Mouse (Mus musculus): ENCODE results near the gene Znrf3. TPM values are rescaled to one million over a fixed set of nuclear protein-coding genes. Genes with fewer than 3 reads are reported as not detected.
"Not testable (repeated sequence)": the region's sequence is repeated elsewhere in the genome, so short reads cannot be mapped to it uniquely, and the experiment has no call there.

Gene Znrf3
- polyA plus RNA-seq (2014; fragmentation: Nextera tagmentation; extraction: Ambion mirVana) = 11.7 and 12.0 TPM in 2 replicates

DNA sequence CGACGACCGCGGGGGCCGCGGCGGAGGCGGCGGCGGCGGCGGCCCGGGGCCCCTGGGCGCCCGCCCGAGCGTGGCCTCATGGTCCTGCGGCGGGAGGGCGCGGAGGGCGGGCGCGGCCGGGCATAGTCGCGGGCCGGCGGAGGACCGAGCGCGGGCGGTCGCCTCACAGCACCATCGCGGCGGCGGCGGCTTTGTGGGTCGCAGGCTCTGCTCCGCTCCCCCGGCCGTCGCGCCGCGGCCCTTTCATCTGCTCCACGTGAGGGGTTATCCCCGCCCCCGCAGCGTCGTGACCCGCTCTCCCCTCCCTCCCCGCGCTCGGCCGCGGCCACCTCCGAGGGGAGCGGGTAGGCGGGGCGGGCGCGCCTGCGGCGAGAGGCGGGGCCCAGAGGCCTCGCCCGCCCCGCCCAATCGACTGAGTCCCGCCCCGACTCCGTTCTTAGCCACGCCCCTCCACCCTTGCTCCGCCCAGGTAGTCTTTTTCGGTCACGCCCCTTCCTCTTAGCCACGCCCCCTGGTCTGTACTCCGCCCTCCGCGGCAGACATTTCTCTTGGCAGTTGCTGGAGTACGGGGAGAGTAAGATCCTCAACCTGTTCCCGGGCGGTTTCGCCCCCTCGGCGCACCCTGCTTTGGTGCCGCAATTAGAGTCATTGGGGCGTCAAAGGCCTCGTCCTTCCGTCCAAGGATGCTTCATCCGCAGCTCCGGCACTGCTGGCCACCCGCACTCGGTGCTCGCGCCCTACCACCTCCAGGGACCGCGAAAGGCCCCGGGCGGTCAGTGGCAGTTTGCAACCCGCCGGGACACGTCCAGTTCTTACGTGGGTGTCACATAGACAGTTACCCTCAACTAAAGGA, at the start of gene Znrf3:
Gene Znrf3 (minus strand): TSS at position 249 of the 853 bp plus-strand sequence.
- WGBS = 1% methylated on average over 63 of the region's 106 CpGs
- peak within 1 kb of the TSS; percentile 90 for H3K4me3 ChIP-seq (ENCODE audit: low read depth, low read length)
- no peaks in the 10 kb centered on the region for H3K27me3 ChIP-seq (ENCODE audit: control insufficient read depth, insufficient read depth, low read length)
- H3K27ac ChIP-seq (replicated peaks; ENCODE audit: low read depth, low read length) = peak within 1 kb of the TSS; percentile 38
- H3K36me3 ChIP-seq (replicated peaks; ENCODE audit: control insufficient read depth, insufficient read depth, low read depth, low read length) = no peaks in the 10 kb centered on the region
- ATAC-seq (replicated peaks; ENCODE audit: insufficient number of reproducible peaks, low FRiP score, low TSS enrichment, low read depth) (peak; percentile 91), DNase-seq (ENCODE audit: low spot score) (peak; percentile 98)
- H3K4me1 ChIP-seq (ENCODE audit: control insufficient read depth, insufficient read depth, low read length) = no peaks in the 10 kb centered on the region
- H3K9ac ChIP-seq (replicated peaks; ENCODE audit: low read length) = peak within 1 kb of the TSS; percentile 83
- no peaks in the 10 kb centered on the region for H3K9me3 ChIP-seq (replicated peaks; ENCODE audit: control insufficient read depth, low read length)
- peak within 1 kb of the TSS; percentile 90 for H3K4me2 ChIP-seq (ENCODE audit: low read depth, low read length)

DNA sequence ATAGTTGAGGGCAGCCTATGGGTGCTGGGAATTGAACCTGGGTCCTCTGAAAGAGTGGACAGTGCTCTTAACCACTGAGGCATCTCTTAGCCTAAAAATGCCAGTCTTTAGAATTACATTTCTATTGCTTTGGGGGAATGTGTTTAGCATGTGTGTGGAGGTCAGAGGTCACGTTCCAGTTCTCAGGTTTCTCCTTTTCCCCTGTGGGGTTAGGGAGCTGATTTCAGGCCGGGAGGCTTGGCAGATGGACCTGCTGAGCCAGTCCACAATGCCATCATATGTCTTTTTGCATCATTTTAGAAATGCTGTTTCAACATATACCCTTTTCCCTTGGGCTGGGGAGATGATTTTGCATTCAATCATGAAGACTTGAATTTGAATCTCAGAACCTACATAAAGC, 49.2 kb upstream of the Znrf3 start:
- 21% methylated on average over 2 of the region's 2 CpGs for WGBS

DNA sequence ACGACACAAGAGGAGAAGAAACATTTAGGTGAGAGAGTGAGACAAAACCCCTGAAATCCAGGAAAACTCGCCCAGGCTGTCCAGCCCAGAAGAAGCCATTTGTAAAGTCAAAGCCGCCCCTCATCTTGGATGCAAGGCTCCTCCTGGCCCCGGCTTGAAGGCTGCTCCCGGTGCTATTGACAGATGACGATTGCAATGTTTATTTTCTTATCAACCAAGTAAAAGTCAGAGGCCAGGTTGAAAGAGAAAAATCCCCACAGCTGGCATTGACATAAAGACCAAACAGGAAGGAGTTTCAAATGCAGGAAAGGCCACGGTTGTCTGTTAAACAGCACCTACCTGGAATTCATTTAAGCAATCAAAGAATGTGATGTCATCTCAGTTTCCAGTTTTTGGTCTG, 47.3 kb upstream of the Znrf3 start:
- 52% methylated on average over 7 of the region's 7 CpGs for WGBS
- Histone ChIP-seq H3K4me3 (ENCODE audit: low read depth, low read length) (no peak overlapping the region), H3K4me1 (ENCODE audit: control insufficient read depth, insufficient read depth, low read length) (no peaks in the 10 kb centered on the region), H3K9ac (replicated peaks; ENCODE audit: low read length) (no peak overlapping the region), H3K4me2 (ENCODE audit: low read depth, low read length) (no peak overlapping the region), H3K36me3 (replicated peaks; ENCODE audit: control insufficient read depth, insufficient read depth, low read depth, low read length) (no peaks in the 10 kb centered on the region), H3K27me3 (ENCODE audit: control insufficient read depth, insufficient read depth, low read length) (no peaks in the 10 kb centered on the region), H3K27ac (replicated peaks; ENCODE audit: low read depth, low read length) (no peak overlapping the region), H3K9me3 (replicated peaks; ENCODE audit: control insufficient read depth, low read length) (no peaks in the 10 kb centered on the region)
- no peak for ATAC-seq (replicated peaks; ENCODE audit: insufficient number of reproducible peaks, low FRiP score, low TSS enrichment, low read depth)
- no peak for DNase-seq (ENCODE audit: low spot score)

More for the DNA sequence above, 49.2 kb upstream of the Znrf3 start:
- Histone ChIP-seq H3K4me1 (ENCODE audit: control insufficient read depth, insufficient read depth, low read length) (no peaks in the 10 kb centered on the region), H3K9me3 (replicated peaks; ENCODE audit: control insufficient read depth, low read length) (no peaks in the 10 kb centered on the region), H3K9ac (replicated peaks; ENCODE audit: low read length) (no peak overlapping the region), H3K4me2 (ENCODE audit: low read depth, low read length) (no peak overlapping the region), H3K27me3 (ENCODE audit: control insufficient read depth, insufficient read depth, low read length) (no peaks in the 10 kb centered on the region), H3K4me3 (ENCODE audit: low read depth, low read length) (no peak overlapping the region), H3K27ac (replicated peaks; ENCODE audit: low read depth, low read length) (no peak overlapping the region), H3K36me3 (replicated peaks; ENCODE audit: control insufficient read depth, insufficient read depth, low read depth, low read length) (no peaks in the 10 kb centered on the region)
- peak; percentile 53 for DNase-seq (ENCODE audit: low spot score)
- ATAC-seq (replicated peaks; ENCODE audit: insufficient number of reproducible peaks, low FRiP score, low TSS enrichment, low read depth) = no peak

DNA sequence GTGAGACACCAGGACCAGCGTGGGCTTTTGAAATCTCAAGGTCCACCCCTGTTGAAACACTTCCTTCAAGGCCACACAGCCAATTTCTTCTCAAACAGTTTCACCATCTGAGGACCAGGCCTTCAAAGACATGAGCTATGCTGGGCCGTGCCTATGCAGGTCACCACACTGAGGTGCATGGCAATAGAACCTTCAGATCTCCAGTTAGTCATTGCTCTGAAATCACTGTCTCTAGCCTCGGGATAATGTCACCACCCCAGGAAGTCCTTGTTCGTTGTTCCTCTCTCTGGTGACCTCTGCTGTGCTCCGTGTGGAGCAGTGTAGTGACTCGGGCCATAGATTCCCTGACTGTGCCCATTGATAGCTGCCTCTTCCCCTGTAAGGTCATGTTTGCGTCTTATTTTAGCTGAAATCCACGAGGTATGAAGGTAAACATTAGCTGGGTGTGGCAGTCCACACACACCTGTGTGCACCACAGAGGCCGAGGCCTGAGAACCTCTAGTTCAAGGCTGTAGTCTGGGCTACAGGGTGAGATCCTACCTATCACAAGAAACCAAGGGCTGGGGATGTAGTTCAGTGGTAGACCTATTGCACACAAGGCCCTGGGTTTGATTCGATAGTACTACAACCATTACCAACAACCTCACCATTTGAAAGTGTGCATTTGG, 46.5 kb upstream of the Znrf3 start:
- Histone ChIP-seq H3K4me2 (ENCODE audit: low read depth, low read length) (no peak overlapping the region), H3K27me3 (ENCODE audit: control insufficient read depth, insufficient read depth, low read length) (no peaks in the 10 kb centered on the region), H3K9ac (replicated peaks; ENCODE audit: low read length) (no peak overlapping the region), H3K27ac (replicated peaks; ENCODE audit: low read depth, low read length) (no peak overlapping the region), H3K4me3 (ENCODE audit: low read depth, low read length) (no peak overlapping the region), H3K36me3 (replicated peaks; ENCODE audit: control insufficient read depth, insufficient read depth, low read depth, low read length) (no peaks in the 10 kb centered on the region), H3K4me1 (ENCODE audit: control insufficient read depth, insufficient read depth, low read length) (no peaks in the 10 kb centered on the region), H3K9me3 (replicated peaks; ENCODE audit: control insufficient read depth, low read length) (no peaks in the 10 kb centered on the region)
- WGBS = 81% methylated on average over 10 of the region's 10 CpGs
- ATAC-seq (replicated peaks; ENCODE audit: insufficient number of reproducible peaks, low FRiP score, low TSS enrichment, low read depth) (no peak), DNase-seq (ENCODE audit: low spot score) (no peak)

DNA sequence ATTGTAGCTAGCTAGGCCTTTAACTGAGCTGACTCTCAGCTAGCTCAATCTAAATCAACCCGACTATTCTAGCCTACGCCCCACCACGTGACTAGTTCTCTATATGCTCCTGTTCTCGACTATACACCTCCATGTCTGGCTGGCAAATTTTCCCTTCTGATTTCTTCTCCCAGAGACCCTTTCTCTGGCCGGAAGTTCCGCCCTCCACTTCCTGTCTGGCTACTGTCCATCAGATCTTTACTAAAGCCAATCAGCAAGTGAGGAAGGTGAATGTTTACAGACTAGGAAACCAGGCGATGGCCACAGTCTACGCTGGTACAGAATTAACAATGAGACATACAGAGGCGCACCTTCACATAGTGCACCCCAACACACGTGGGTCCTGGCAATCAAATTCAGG, 44.8 kb upstream of the Znrf3 start:
- WGBS = 83% methylated on average over 10 of the region's 10 CpGs
- not testable (repeated sequence) for H3K27me3 ChIP-seq (ENCODE audit: control insufficient read depth, insufficient read depth, low read length); H3K9ac ChIP-seq (replicated peaks; ENCODE audit: low read length); H3K9me3 ChIP-seq (replicated peaks; ENCODE audit: control insufficient read depth, low read length); H3K27ac ChIP-seq (replicated peaks; ENCODE audit: low read depth, low read length); H3K4me1 ChIP-seq (ENCODE audit: control insufficient read depth, insufficient read depth, low read length); H3K4me3 ChIP-seq (ENCODE audit: low read depth, low read length); ATAC-seq (replicated peaks; ENCODE audit: insufficient number of reproducible peaks, low FRiP score, low TSS enrichment, low read depth); H3K4me2 ChIP-seq (ENCODE audit: low read depth, low read length); DNase-seq (ENCODE audit: low spot score); H3K36me3 ChIP-seq (replicated peaks; ENCODE audit: control insufficient read depth, insufficient read depth, low read depth, low read length)

DNA sequence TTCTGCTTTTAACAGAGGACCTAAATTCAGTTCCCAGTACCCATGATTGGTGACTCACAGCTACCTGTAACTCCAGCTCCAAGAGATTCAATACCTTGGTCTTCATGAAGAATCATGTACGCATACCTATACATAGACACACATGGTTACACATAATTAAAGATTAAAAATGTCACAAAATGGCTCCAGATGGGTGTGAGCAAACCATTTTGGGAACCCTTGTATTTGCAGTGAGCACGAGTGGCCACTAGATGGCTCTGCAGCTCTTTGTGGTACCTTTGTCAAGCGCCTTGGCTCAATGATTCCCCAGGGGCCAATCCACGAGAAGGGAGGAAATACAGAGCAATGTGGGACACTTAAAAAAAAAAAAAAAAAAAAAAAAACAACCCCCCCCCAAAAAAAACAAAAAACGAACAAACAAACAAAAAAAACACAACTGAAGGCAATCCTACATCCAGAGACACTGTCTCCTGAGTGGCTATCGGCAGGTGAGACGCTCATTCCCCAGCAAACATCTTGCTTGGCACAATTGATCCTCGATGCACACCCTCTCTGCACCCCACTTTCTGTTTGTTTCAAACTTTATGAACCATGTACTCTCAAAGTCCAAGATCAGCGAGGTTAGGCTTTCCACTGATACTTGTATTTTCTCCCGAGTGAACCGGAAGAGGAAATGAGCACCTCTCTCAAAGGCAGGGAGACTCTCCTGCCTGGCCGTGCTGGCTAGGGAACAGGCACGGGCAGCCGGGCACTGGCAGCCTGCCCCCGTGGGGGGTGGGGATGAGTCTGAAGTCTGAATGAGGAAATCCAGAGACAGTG, 40.8 kb upstream of the Znrf3 start:
- Histone ChIP-seq H3K4me2 (ENCODE audit: low read depth, low read length) (peak overlapping the region; percentile 47), H3K4me3 (ENCODE audit: low read depth, low read length) (peak overlapping the region; percentile 26), H3K36me3 (replicated peaks; ENCODE audit: control insufficient read depth, insufficient read depth, low read depth, low read length) (no peaks in the 10 kb centered on the region), H3K27ac (replicated peaks; ENCODE audit: low read depth, low read length) (no peak overlapping the region), H3K9me3 (replicated peaks; ENCODE audit: control insufficient read depth, low read length) (no peaks in the 10 kb centered on the region), H3K27me3 (ENCODE audit: control insufficient read depth, insufficient read depth, low read length) (no peaks in the 10 kb centered on the region), H3K9ac (replicated peaks; ENCODE audit: low read length) (peak overlapping the region; percentile 46), H3K4me1 (ENCODE audit: control insufficient read depth, insufficient read depth, low read length) (no peaks in the 10 kb centered on the region)
- DNase-seq (ENCODE audit: low spot score) (peak; percentile 95), ATAC-seq (replicated peaks; ENCODE audit: insufficient number of reproducible peaks, low FRiP score, low TSS enrichment, low read depth) (peak; percentile 44)
- 18% methylated on average over 15 of the region's 15 CpGs for WGBS

DNA sequence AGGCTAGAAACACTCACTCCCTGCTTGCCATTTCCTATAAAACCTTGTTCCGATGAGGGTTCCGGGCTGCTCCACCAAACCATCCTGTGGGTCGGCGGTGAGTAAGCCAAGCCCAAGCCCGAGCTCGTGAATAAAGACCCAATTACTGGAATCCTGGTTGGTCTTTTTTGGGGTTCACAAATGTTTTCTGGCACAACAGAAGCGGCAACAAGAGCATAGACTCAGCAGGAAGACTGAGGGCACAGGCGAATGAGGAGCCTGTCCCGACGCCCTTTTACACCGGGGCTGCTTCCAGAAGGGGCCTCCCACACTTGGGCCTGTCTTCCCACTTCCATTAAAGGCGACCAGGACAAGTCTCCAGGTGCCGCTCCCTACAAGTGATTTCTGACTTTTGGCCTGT, 37.9 kb upstream of the Znrf3 start:
- 86% methylated on average over 13 of the region's 13 CpGs for WGBS
- no peaks in the 10 kb centered on the region for H3K9me3 ChIP-seq (replicated peaks; ENCODE audit: control insufficient read depth, low read length)
- DNase-seq (ENCODE audit: low spot score) (no peak), ATAC-seq (replicated peaks; ENCODE audit: insufficient number of reproducible peaks, low FRiP score, low TSS enrichment, low read depth) (no peak)
- H3K27ac ChIP-seq (replicated peaks; ENCODE audit: low read depth, low read length) = no peak overlapping the region
- H3K27me3 ChIP-seq (ENCODE audit: control insufficient read depth, insufficient read depth, low read length) = no peaks in the 10 kb centered on the region
- H3K9ac ChIP-seq (replicated peaks; ENCODE audit: low read length) = no peak overlapping the region
- H3K36me3 ChIP-seq (replicated peaks; ENCODE audit: control insufficient read depth, insufficient read depth, low read depth, low read length) = no peaks in the 10 kb centered on the region
- H3K4me3 ChIP-seq (ENCODE audit: low read depth, low read length) = no peak overlapping the region
- H3K4me1 ChIP-seq (ENCODE audit: control insufficient read depth, insufficient read depth, low read length) = no peaks in the 10 kb centered on the region
- H3K4me2 ChIP-seq (ENCODE audit: low read depth, low read length) = no peak overlapping the region
